Mouse (Mus musculus) right cerebral cortex, postnatal 10 days (tissue): Measurements from ENCODE around the gene Glipr2.

Experiments used
- DNase-seq, 2 experiments: peaks; one replicate each; pipeline ENCODE4 v3.0.0; 2021; ENCODE audit warnings: low spot score in 2 of 2

Gene Glipr2

GRCm38 (mm10) chr4:44004623-44005409 lies 47.6 kb downstream of the Glipr2 start:
- DNase-seq = no peak

DNA sequence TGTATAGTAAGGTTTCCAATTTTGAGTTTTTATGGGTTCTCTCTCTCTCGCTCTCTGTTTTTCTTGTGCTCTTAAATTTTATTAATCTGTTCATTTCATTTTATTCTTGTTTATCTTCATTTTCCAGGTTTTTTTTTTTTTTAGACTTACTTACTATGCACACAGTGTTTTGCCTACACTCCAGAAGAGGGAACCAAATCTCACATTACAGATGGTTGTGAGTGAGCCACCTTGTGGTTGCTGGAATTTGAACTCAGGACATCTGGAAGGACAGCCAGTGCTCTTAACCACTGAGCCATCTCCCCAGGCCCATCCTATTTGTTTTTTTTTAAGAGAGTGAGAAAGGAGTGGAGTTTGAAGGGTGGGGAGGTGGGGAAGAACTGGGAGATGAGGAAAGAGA lies 53.0 kb downstream of the Glipr2 start:
- no peak for DNase-seq

GRCm38 (mm10) chr4:44010893-44011292 lies 53.7 kb downstream of the Glipr2 start:
- DNase-seq = no peak

- DNase-seq = no peak
These were observed 54.6 kb downstream of the Glipr2 start for GRCm38 (mm10) chr4:44011799-44012198.

GRCm38 (mm10) chr4:44012376-44013367 lies 55.5 kb downstream of the Glipr2 start:
- DNase-seq = peak; percentile 96 to 98

GRCm38 (mm10) chr4:44013391-44014070 lies 56.3 kb downstream of the Glipr2 start:
- DNase-seq = no peak

GRCm38 (mm10) chr4:44016071-44016470 lies 58.9 kb downstream of the Glipr2 start:
- no peak for DNase-seq

DNA sequence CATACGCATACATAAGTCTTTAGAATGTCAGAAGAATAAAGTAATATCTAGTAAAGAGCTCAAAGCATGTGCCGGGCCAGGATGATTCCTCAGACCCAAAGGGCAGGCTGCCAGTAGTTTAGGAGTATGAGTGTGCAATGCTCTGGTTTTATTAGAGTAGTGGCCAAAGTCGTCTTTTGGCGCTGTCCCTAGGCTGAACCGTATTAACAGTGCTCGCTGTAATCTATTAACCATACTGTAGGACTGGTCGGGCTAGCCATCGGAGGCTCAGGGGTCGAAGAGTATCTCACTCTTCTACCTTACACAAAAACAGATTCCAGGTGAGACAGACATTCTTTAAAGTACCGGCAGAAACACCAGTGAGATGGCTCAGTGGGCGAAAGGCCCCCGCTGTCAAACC lies 59.6 kb downstream of the Glipr2 start:
- DNase-seq = no peak

GRCm38 (mm10) chr4:44022323-44022722 lies 65.1 kb downstream of the Glipr2 start:
- DNase-seq = peak in 1 of 2 experiments; percentile 4

GRCm38 (mm10) chr4:44022766-44023165 lies 65.6 kb downstream of the Glipr2 start:
- peak in 1 of 2 experiments; percentile 17 for DNase-seq

GRCm38 (mm10) chr4:44023681-44024080 lies 66.5 kb downstream of the Glipr2 start:
- DNase-seq = peak in 1 of 2 experiments; percentile 17

GRCm38 (mm10) chr4:44024241-44024640 lies 67.0 kb downstream of the Glipr2 start:
- peak in 1 of 2 experiments; percentile 19 for DNase-seq

DNA sequence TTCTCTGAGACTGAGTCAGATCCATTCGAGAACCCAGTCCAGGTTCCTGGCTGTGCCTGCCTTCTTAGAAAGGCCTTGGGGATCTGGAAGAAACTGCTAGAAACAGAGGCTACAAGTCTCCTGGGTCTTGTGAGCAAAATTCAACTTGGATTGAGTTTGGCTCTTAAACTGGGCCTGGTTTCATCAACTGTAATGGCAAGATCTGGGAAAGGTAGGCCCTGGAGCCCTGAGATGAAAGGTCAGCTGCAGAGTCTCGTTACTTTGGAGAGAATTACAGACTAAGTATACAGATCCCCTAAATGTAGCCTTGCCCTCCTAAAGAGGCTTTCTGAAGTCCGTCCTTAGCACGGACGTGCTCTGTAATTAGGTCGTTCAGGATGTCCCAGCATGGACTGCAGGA lies 68.4 kb downstream of the Glipr2 start:
- DNase-seq = no peak
